Mouse (Mus musculus) brain, embryonic 14.5 days (tissue): ENCODE measurements around the gene Zfp612.

Experiments
- CTCF ChIP-seq: fragments of 200-500 bp; IDR thresholded peaks from 2 replicates; pipeline ENCODE4 v1.5.1; 2012; ENCODE audit warnings: inconsistent platforms, mild to moderate bottlenecking, moderate library complexity, borderline replicate concordance; ENCODE audit not compliant: insufficient read depth, insufficient read length; ENCODE audit errors: extremely low read depth
- POLR2A ChIP-seq: fragments of 200-500 bp; IDR thresholded peaks from 2 replicates; pipeline ENCODE4 v1.6.1; 2012; ENCODE audit warnings: mild to moderate bottlenecking, inconsistent platforms, borderline replicate concordance; ENCODE audit not compliant: poor library complexity, insufficient read depth, insufficient read length, severe bottlenecking; ENCODE audit errors: extremely low read depth

DNA sequence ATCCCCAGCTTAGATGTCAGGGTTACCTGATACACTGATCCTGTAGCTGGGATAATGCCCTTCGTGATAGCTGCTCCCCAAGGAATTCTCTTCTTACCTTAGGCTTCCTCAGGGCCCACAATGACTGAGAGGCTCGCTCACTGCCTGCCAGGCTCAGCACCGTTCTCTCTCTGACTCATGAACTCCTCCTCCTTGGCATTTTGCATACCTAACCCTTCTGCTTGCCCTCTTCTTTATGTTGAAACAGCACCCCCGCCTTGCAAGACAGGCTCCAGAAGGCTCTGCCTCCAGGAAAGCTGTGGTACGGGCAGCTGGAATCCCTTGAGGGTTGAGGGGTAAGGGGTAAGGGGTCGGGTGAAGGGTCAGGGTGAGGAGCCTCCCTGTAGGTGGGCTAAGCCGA is 40.3 kb upstream of the Zfp612 start:
- no peak for TF ChIP-seq POLR2A
- TF ChIP-seq CTCF: no peak
